In the genomic region with DNA sequence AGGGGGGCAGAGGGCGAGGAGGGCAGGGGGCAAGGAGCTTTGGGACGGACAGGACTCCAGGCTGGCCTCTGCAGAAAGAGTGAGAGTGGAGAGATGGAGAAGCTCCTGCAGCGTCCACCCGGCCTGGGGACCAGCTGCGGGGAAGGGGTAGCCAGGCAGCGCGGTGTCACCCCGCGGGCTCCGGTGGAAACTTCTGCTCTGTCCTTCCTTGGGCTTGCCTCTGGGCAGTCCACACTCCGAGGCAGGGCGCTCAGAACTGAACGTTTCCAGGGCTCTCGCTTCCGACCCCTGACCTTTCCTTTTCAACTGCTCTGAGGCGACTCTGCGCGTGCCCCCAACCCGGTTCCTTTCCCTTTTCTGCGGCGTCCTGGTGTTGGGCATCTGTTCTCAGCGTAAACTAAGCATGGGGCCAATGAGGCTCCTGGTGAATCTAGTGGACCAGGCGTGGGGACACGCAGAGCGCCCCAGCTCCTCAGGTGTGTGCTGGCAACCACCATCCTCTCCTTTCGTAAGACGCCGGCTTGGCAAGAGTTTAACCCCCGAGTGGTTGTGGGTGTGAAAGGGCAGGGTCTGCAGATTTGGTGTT, we compare ENCODE assay signal across 8 mouse cellular contexts. TPM values are rescaled to one million over a fixed set of nuclear protein-coding genes. Genes with fewer than 3 reads are reported as not detected.
A peak's percentile ranks its signal among the peaks of the same experiment; 100 is the strongest.
DNase-seq lines count a peak whose midpoint lies in the region; ATAC-seq and TF ChIP-seq lines count a peak whose summit lies in the region.

No protein-coding gene starts in this region.

- H3K36me3 ChIP-seq in thymus, adult 2 months (ENCODE audit: control insufficient read depth, insufficient read depth, low read length): peaks cover 24% of the 10 kb centered on the region
- peaks cover 21% of the 10 kb centered on the region for H3K36me3 ChIP-seq in heart, embryonic 11.5 days (ENCODE audit: control insufficient read depth, insufficient read depth, low read length)
- peaks cover 36% of the 10 kb centered on the region for H3K36me3 ChIP-seq in midbrain, embryonic 10.5 days

- no peaks in the 10 kb centered on the region for H3K9me3 ChIP-seq in heart, embryonic 11.5 days (replicated peaks; ENCODE audit: control insufficient read depth, low read length)
- H3K9me3 ChIP-seq in midbrain, embryonic 10.5 days (replicated peaks): no peaks in the 10 kb centered on the region

- DNase-seq in thymus, adult 2 months: peak; percentile 3
- DNase-seq in thymus, postnatal 25 days: no peak
- DNase-seq in cerebellum, postnatal 36 days: peak; percentile 34 to 39
- peak; percentile 11 to 42 for DNase-seq in kidney, postnatal 25 days
- peak; percentile 61 for DNase-seq in midbrain, embryonic 10.5 days (ENCODE audit: low spot score)
- no peak for DNase-seq in T-cell, adult 2 months (ENCODE audit: low spot score)
- DNase-seq in thymus, adult 18-20 months: no peak

- no peak overlapping the region for H3K27ac ChIP-seq in thymus, adult 2 months (ENCODE audit: control insufficient read depth, insufficient read depth, low read length)
- no peak overlapping the region for H3K27ac ChIP-seq in heart, embryonic 11.5 days (ENCODE audit: low read depth, low read length)
- H3K27ac ChIP-seq in midbrain, embryonic 10.5 days (replicated peaks): peak overlapping the region; percentile 76

- H3K4me1 ChIP-seq in thymus, adult 2 months (replicated peaks; ENCODE audit: control insufficient read depth, insufficient read depth, low read length): 0 out of 2 replicates have a peak, but pooled peaks cover 3% of the 10 kb centered on the region
- H3K4me1 ChIP-seq in heart, embryonic 11.5 days (ENCODE audit: control insufficient read depth, insufficient read depth, low read length): peaks cover 2% of the 10 kb centered on the region; the same call in 1 of the 2 replicates
- H3K4me1 ChIP-seq in midbrain, embryonic 10.5 days: peaks cover 19% of the 10 kb centered on the region

- WGBS in thymus, adult 2 months: 5% methylated on average over 29 of the region's 29 CpGs
- WGBS in heart, embryonic 11.5 days (ENCODE audit: insufficient replicate concordance): 3% methylated on average over 22 of the region's 29 CpGs
- 1% methylated on average over 29 of the region's 29 CpGs for WGBS in midbrain, embryonic 10.5 days

- peak; percentile 37; the same call in 1 of the 2 replicates for ATAC-seq in heart, embryonic 11.5 days (replicated peaks; ENCODE audit: insufficient number of reproducible peaks, low FRiP score, low TSS enrichment)

- TF ChIP-seq POLR2A in thymus, adult 2 months (IDR thresholded peaks at IDR 0.05; ENCODE audit: control insufficient read depth, extremely low read depth, insufficient read depth, low read length, poor library complexity): no peak

- H3K27me3 ChIP-seq in thymus, adult 2 months (ENCODE audit: control insufficient read depth, insufficient read depth, low read length): no peaks in the 10 kb centered on the region; the same call in 1 of the 2 replicates
- no peaks in the 10 kb centered on the region for H3K27me3 ChIP-seq in heart, embryonic 11.5 days (ENCODE audit: control insufficient read depth, insufficient read depth, low read length)
- H3K27me3 ChIP-seq in midbrain, embryonic 10.5 days (ENCODE audit: low read depth, poor library complexity, severe bottlenecking): peaks cover 18% of the 10 kb centered on the region

- TF ChIP-seq CTCF in thymus, adult 2 months (IDR thresholded peaks at IDR 0.05; ENCODE audit: borderline replicate concordance, control insufficient read depth, extremely low read depth, insufficient read depth, low read length, poor library complexity): no peak

- H3K4me3 ChIP-seq in thymus, adult 2 months (ENCODE audit: control insufficient read depth, insufficient read depth, low read length): peak overlapping the region; percentile 21; the same call in 1 of the 2 replicates
- peak overlapping the region; percentile 45 for H3K4me3 ChIP-seq in heart, embryonic 11.5 days (ENCODE audit: low read depth, low read length)
- H3K4me3 ChIP-seq in midbrain, embryonic 10.5 days: peak overlapping the region; percentile 60

- H3K4me2 ChIP-seq in heart, embryonic 11.5 days: peak overlapping the region; percentile 74

- H3K9ac ChIP-seq in heart, embryonic 11.5 days (ENCODE audit: low read depth, low read length): peak overlapping the region; percentile 40

RNA-seq across cellular contexts. Expression of gene Agbl2, which starts 0.5 kb away (rescaled TPM):
- polyA plus RNA-seq in thymus, adult 2 months (2012; rRNA removed): 0.31 and 0.44 TPM in 2 replicates
- 1.1 and 1.2 TPM in 2 replicates for polyA plus RNA-seq in heart, embryonic 11.5 days (2014; fragmentation: Nextera tagmentation; extraction: Ambion mirVana)
- 0.25 and 0.47 TPM in 2 replicates for polyA plus RNA-seq in midbrain, embryonic 10.5 days (2016; fragmentation: Nextera tagmentation; extraction: Ambion mirVana)

RNA-seq across cellular contexts. Expression of gene Fnbp4, which starts 37.8 kb away (rescaled TPM):
- polyA plus RNA-seq in thymus, adult 2 months (2012; rRNA removed): 101 and 105 TPM in 2 replicates
- 62.3 and 73.4 TPM in 2 replicates for polyA plus RNA-seq in heart, embryonic 11.5 days (2014; fragmentation: Nextera tagmentation; extraction: Ambion mirVana)
- polyA plus RNA-seq in midbrain, embryonic 10.5 days (2016; fragmentation: Nextera tagmentation; extraction: Ambion mirVana): 110 and 128 TPM in 2 replicates

Comparison
In these comparisons a context has a peak if more than half of its experiments do, and no peak if none do; other contexts are left out.
1. DNase-seq: peak in thymus, adult 2 months (single experiment), cerebellum, postnatal 36 days (2 of 2), kidney, postnatal 25 days (2 of 2) and midbrain, embryonic 10.5 days (single experiment); none in thymus, postnatal 25 days (single experiment), T-cell, adult 2 months (single experiment) and thymus, adult 18-20 months (0 of 2).
2. Peak in every context shown above with its lines, with median percentiles within 50 percentile points of each other: H3K4me3 ChIP-seq.